Mouse (Mus musculus) spleen, adult 2 months (tissue): ENCODE data around the gene Med16. TPM values are rescaled to one million over a fixed set of nuclear protein-coding genes. Genes with fewer than 3 reads are reported as not detected.

Experiments
- DNase-seq, 2 experiments: peaks; one replicate each; pipeline versions ENCODE4 v3.0.0 to v3.0.0-alpha.2; 2012 to 2021; ENCODE audit warnings: low spot score in 2 of 2, low read depth in 1 of 2
- H3K27ac ChIP-seq: fragments of 200-500 bp; 2 replicates; pipeline ENCODE4 v1.5.1; 2012; ENCODE audit warnings: low read length, inconsistent platforms; ENCODE audit not compliant: insufficient read depth
- H3K27me3 ChIP-seq: fragments of 200-500 bp; 2 replicates; pipeline ENCODE4 v1.6.1; 2012; ENCODE audit warnings: mild to moderate bottlenecking, moderate library complexity, low read length, inconsistent platforms; ENCODE audit not compliant: control insufficient read depth, insufficient read depth
- H3K36me3 ChIP-seq: fragments of 200-500 bp; 2 replicates; pipeline ENCODE4 v1.6.1; 2012; ENCODE audit warnings: mild to moderate bottlenecking, low read length, inconsistent platforms; ENCODE audit not compliant: control insufficient read depth, insufficient read depth
- H3K4me1 ChIP-seq: fragments of 200-500 bp; 2 replicates; pipeline ENCODE4 v1.6.1; 2011; ENCODE audit warnings: inconsistent platforms; ENCODE audit not compliant: control insufficient read depth, insufficient read depth, insufficient read length
- H3K4me3 ChIP-seq: fragments of 200-500 bp; 2 replicates; pipeline ENCODE4 v1.5.1; 2011; ENCODE audit warnings: mild to moderate bottlenecking, inconsistent platforms; ENCODE audit not compliant: insufficient read depth, insufficient read length; ENCODE audit errors: extremely low read depth
- CTCF ChIP-seq: fragments of 200-500 bp; IDR thresholded peaks from 2 replicates; pipeline ENCODE4 v1.5.1; 2011; ENCODE audit warnings: mild to moderate bottlenecking, inconsistent platforms; ENCODE audit not compliant: insufficient read depth, insufficient read length, insufficient replicate concordance; ENCODE audit errors: extremely low read depth
- POLR2A ChIP-seq: fragments of 200-500 bp; IDR thresholded peaks from 2 replicates; pipeline ENCODE4 v1.6.1; 2011; ENCODE audit warnings: low read depth, low read length, inconsistent platforms
- WGBS: fragments of 180-500 bp; shearing (Covaris S2); methylation state at CpG from one replicate; pipeline ENCODE4 v1.1.7; 2018; 5-methylcytosine and 5-hydroxymethylcytosine counted together
- polyA plus RNA-seq: library from polyadenylated mRNA; depleted of rRNA; stranded (reverse); fragments of >200 nt; gene quantifications from 2 replicates; pipeline ENCODE4 v1.2.3, GENCODE M21; 2012

Med16 gene
- polyA plus RNA-seq, 1 experiment = 46.4 TPM

DNA sequence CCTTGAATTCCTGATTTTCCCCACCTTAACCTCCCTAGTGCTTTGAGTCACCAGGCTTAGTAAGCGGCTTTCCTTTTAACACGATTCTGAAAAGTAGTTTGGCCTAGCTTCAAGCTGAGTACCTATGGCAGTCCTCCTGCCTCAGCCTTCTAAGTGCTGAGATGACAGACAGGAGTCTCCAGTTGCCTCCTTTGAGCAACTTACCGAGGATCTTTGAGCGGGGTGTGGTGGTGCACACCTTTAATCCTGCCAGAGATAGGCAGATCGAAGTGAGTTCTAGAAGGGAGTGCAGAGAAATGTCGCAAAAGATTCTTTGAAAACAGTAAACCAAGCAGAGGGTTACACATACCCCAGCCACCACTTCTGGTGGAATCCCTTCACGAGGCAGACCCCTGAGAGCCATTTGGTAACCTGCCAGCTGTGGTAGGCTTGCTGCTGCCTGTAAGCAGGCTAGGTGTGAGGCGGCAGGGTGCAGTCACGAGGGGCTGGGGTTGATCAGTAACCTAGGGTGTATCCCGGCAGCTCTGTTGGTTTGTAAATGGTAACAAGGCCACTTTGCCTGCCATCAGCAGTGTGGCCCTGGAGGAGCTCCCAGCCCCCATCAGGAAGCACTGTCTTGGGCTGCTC, 53.1 kb downstream of the Med16 start:
- peaks cover 39% of the 10 kb centered on the region for H3K4me1 ChIP-seq
- peaks cover 26% of the 10 kb centered on the region for H3K36me3 ChIP-seq
- DNase-seq = no peak
- WGBS = under 1% methylated on average over 10 of the region's 10 CpGs
- TF ChIP-seq POLR2A (no peak), CTCF (no peak)
- H3K27ac ChIP-seq = peak overlapping the region; percentile 99
- H3K4me3 ChIP-seq = peak overlapping the region; percentile 94
- no peaks in the 10 kb centered on the region for H3K27me3 ChIP-seq

DNA sequence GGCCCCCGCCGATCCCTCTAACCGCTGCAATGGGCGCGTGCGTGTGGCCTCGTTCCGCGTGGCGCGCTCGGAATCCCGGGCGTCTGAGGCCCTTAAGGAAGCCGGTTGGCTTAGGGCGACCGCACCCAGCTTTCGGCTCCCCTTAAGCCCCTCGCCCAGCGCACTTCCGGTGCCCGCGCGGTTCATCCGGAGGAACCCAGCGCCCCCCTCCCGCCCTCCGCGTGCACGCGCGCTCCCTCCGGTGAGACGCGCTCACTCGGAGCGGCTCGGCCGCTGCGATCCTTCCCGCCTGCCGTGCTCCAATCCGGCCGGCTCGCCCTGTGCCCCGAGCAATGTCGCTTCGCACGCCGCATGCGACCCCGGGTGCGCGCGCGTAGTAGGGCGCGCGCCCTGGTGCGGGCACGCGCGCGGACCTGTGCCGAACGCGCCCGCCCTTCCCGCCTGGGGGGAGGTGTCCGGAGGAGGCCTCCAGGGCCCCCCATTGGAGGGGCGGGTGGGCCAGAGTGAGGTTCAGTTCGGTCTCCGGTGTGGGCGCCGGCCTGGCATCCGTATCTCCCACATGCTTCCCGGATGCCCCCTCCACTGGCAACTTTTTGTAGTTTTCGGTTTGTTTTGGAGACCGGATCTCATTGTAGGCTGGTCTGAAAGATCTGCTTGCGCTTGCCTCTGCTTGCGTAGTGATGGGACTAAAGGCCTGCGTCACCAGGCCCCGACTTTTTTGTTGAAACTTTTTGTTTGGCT, 53.8 kb downstream of the Med16 start:
- peak overlapping the region; percentile 99 for H3K27ac ChIP-seq
- DNase-seq = peak; percentile 36 to 74

DNA sequence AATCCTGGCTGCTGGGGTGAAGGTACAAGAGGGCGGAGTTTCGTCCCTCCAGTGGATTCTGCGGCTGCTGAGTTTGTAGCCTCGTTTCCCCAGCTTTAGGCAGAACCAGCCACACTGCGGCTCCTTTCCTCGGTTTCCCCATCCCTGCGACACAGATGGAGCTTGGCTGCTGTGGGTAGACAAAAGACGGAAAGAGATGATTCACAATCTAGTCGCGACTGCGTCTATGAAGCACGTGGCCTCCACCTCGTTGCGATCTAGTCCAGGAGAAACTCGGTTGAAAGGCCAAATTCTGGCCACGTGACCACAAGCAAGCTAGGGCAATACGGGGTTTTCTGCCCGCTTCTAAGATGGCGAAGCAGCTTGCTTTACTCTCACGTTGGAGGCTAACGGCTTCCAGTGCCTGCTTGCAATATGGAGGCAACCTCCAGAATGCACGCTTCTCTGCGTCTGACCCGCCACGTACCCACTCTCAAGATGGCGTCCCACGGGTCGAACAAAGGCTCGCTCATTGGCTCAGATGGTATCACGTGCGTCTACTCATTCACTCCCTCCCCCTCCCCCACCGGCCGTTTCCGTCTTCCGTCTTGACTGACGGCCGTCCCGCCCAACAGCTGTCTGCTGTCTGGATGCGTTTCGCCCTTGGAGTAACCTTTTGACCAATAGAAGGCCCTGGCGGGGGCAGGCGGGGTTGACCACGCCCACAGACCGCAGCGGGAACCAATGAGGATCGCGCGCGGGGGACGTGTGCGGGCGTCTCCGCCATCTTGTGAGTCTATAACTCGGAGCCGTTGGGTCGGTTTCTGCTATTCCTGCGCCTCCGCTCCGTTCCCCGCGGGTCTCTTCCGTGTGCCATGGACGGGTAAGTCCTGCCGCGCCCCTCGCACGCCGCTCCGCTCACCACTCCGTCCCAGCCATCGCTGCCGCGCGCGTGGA, 54.6 kb downstream of the Med16 start, which contains the start of gene Ptbp1:
Gene Ptbp1, plus strand, starts transcription at position 568 of the 936 bp plus-strand sequence.
- DNase-seq = peak; percentile 99 to 100
- under 1% methylated on average over 75 of the region's 75 CpGs for WGBS
- peak within 1 kb of the TSS; percentile 99 for H3K27ac ChIP-seq
- H3K36me3 ChIP-seq = peaks cover 10% of the 10 kb centered on the region
- peaks cover 47% of the 10 kb centered on the region for H3K4me1 ChIP-seq
- TF ChIP-seq POLR2A = peak; percentile 89
- no peak for TF ChIP-seq CTCF
- H3K27me3 ChIP-seq = no peaks in the 10 kb centered on the region
- H3K4me3 ChIP-seq = peak within 1 kb of the TSS; percentile 94

More for the DNA sequence above, 53.8 kb downstream of the Med16 start:
- H3K27me3 ChIP-seq = no peaks in the 10 kb centered on the region
- no peak for TF ChIP-seq POLR2A
- no peak for TF ChIP-seq CTCF
- peaks cover 19% of the 10 kb centered on the region for H3K36me3 ChIP-seq
- peaks cover 43% of the 10 kb centered on the region for H3K4me1 ChIP-seq
- under 1% methylated on average over 83 of the region's 83 CpGs for WGBS
- peak overlapping the region; percentile 94 for H3K4me3 ChIP-seq

DNA sequence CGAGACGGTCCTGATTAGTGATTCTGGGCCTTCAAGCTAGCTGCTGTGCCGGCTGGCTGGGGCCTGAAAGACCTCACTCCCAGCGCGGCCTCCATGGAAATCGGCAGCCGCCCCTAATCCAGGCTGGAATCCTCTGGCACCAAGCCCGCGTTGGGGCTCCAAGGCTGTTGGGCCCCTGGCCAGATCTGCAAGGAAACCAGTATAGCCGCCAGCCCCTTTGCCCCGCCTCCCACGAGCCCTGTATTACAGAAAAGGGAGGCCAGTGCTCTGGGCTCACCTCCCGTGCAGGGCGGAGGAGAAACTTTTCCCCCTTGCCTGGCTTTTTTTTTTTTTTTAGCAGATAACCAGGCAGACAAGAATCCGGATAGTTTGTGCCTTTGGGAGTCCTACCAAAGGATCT, 55.3 kb downstream of the Med16 start:
- no peaks in the 10 kb centered on the region for H3K27me3 ChIP-seq
- peak in 1 of 2 experiments; percentile 65 for DNase-seq
- 3% methylated on average over 15 of the region's 15 CpGs for WGBS
- no peak for TF ChIP-seq CTCF
- TF ChIP-seq POLR2A = no peak
- peak overlapping the region; percentile 97 for H3K27ac ChIP-seq
- H3K4me3 ChIP-seq = peak overlapping the region; percentile 58
- peaks cover 8% of the 10 kb centered on the region; the same call in 1 of the 2 replicates for H3K36me3 ChIP-seq
- peaks cover 47% of the 10 kb centered on the region for H3K4me1 ChIP-seq

DNA sequence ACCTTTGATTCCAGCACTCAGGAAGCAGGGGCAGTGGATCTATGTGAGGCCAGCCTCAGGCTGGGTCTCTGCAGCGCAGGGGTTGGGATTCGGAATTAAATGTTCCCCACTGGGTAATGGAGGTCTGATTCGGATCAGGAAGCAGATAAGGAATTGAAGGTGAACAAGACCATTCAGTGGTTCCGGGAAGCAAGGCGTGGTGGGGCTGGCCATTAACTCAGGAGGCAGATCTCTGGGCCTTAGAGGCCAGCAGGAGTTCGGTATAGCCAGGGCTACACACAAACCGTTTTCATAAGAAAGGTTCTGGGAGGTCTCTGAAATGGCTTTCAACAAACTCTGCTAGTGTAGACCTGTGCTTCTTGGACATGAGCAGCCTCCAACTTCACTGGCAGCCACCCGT, 55.9 kb downstream of the Med16 start:
- TF ChIP-seq POLR2A = no peak
- TF ChIP-seq CTCF = no peak
- Histone ChIP-seq H3K4me1 (peaks cover 43% of the 10 kb centered on the region), H3K4me3 (peak overlapping the region; percentile 58; the same call in 1 of the 2 replicates), H3K36me3 (peaks cover 6% of the 10 kb centered on the region; the same call in 1 of the 2 replicates), H3K27me3 (no peaks in the 10 kb centered on the region), H3K27ac (peak overlapping the region; percentile 97)
- WGBS = 43% methylated on average over 8 of the region's 8 CpGs
- no peak for DNase-seq

DNA sequence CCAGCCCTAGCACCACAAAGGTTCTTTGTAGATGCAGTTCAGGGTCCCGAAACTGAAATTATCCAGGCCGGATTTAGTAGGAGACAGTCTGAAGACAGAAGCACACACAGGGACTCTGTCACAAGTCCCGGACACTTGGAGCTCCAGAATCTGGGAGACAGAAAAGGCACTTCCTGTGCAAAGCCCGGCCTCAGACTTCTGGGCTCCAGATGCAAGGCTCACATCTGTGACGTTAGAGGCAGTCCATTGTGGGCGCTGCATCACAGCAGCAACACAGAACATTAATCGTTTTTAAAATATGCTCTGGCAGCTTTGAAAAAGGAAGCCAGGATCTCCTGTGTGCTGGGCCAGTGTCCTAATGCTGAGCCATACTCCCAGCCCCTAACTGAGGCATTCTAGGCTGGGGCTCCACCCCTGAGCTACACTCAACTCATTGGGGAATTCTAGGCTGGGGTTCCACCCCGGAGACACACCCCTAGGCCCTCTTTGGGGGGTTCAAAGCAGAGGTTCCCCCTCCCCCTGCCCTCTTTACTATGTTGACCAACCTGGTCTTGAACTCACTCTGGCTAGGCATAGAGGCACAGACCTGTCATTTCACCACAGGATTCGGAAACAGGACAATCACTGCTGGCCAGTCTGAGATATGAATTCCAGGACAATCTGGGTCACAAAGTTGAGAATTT, 56.5 kb downstream of the Med16 start:
- no peak for DNase-seq

More for the DNA sequence above, 56.5 kb downstream of the Med16 start:
- TF ChIP-seq POLR2A = no peak
- TF ChIP-seq CTCF = no peak
- peak overlapping the region; percentile 97 for H3K27ac ChIP-seq
- WGBS = 37% methylated on average over 9 of the region's 9 CpGs
- H3K27me3 ChIP-seq = no peaks in the 10 kb centered on the region
- H3K4me1 ChIP-seq = peaks cover 37% of the 10 kb centered on the region
- H3K4me3 ChIP-seq = no peak overlapping the region
- H3K36me3 ChIP-seq = peaks cover 6% of the 10 kb centered on the region; the same call in 1 of the 2 replicates
